Mouse (Mus musculus) embryonic fibroblast, embryonic 13.5 days (primary cell): ENCODE results near the gene Bcor. TPM values are rescaled to one million over a fixed set of nuclear protein-coding genes. Genes with fewer than 3 reads are reported as not detected.

Experiments used
- H3K27ac ChIP-seq: 2 replicates; pipeline ENCODE4 v1.5.1; 2012; ENCODE audit warnings: low read length, control low read depth, inconsistent platforms; ENCODE audit not compliant: insufficient read depth
- H3K4me1 ChIP-seq: 2 replicates; pipeline ENCODE4 v1.6.1; 2011; ENCODE audit warnings: low read length; ENCODE audit not compliant: control insufficient read depth, insufficient read depth
- H3K4me3 ChIP-seq: 2 replicates; pipeline ENCODE4 v1.5.1; 2011; ENCODE audit warnings: mild to moderate bottlenecking, control low read depth, low read length; ENCODE audit not compliant: insufficient read depth
- CTCF ChIP-seq: IDR thresholded peaks from 2 replicates; pipeline ENCODE4 v1.5.1; 2011; ENCODE audit warnings: mild to moderate bottlenecking, control low read depth, low read length, moderate library complexity, borderline replicate concordance; ENCODE audit not compliant: insufficient read depth
- POLR2A ChIP-seq: IDR thresholded peaks from 2 replicates; pipeline ENCODE4 v1.6.1; 2011; ENCODE audit warnings: low read depth, mild to moderate bottlenecking, control low read depth, low read length, moderate library complexity
- polyA plus RNA-seq: library from polyadenylated mRNA; stranded (reverse); fragments of >200 nt; gene quantifications from 2 replicates; pipeline ENCODE4 v1.2.4, GENCODE M21; 2011; ENCODE audit warnings: low read depth; ENCODE audit not compliant: missing spikeins, insufficient read length

Gene Bcor
- polyA plus RNA-seq, 1 experiment: 21.9 TPM

DNA sequence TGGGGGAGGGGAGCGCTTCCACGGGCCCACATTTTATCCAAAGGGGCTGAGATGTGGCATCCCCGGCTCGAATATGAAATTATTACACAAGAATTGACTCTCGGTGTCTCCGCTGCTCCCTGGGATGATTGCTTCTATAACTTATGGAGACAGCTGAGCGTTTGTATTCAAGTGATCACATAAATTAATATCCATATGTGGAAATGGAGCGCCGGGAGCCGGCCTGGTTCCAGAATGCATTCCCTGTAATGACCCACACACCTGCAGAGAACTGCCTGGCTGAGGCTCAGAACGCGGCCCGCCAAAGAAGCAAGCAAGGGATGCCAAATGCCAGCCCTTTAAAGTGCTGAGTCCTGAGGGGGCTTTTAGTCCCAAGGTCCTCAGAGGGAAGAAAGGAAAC, 170.7 kb downstream of the Bcor start:
- Histone ChIP-seq H3K27ac (no peak overlapping the region), H3K4me1 (no peaks in the 10 kb centered on the region), H3K4me3 (no peak overlapping the region)
- TF ChIP-seq CTCF (no peak), POLR2A (no peak)

DNA sequence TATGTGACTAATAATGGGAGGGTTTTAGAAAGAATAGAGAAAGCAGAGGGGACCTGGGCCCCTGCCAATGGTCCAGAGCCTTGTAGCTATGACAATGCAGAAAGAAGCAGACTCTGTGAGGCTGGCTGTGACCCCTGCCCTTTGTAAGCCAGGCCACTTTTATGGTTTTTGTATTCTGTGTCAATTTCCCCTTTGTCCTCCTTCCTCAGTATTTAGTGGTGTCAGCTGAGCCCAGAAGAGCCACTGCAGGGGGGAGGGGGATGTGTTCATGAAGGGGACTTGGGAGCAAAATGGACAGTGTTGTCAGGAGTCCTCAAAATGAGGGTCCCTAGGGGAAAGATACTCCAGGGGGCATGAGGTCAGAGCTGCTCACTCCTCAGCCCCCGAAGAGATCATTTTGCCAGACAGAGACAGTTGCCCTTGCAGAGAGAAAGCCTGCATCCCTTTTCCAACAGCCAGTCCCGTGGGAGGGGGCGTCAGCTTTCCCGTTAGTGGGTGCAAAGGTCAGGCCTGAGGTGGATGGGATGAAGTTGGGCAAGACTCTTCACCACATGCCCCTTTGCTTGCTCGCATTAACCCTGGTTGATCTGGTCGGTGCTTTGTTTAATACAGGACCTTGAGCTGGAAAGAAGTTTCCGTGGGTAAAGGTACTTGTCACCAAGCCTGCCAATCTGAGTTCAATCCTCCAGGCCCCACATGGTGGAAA, 171.8 kb downstream of the Bcor start:
- Histone ChIP-seq H3K4me1 (no peaks in the 10 kb centered on the region), H3K4me3 (no peak overlapping the region), H3K27ac (no peak overlapping the region)
- TF ChIP-seq CTCF (no peak), POLR2A (no peak)

DNA sequence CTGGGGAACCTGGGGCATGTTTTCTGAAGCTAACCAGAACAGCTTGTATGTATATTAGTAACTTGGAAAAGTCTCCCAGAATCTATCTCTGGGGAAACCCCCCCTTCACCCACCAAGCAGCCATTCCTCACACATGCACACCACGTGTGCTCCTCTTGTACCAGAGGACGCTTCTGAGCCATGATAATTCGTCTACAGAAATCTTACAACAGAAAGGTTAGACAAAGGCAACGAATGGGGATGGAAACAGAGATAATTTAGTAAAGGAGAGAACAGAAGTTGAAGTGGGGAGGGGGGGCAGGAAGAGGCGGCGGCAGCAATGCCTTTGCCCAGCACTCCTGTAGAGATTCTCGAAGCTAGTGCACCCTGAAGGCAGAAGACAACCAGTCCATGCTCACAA, 172.6 kb downstream of the Bcor start:
- no peak overlapping the region for H3K4me3 ChIP-seq
- TF ChIP-seq CTCF (no peak), POLR2A (no peak)

More for the DNA sequence above, 172.6 kb downstream of the Bcor start:
- Histone ChIP-seq H3K27ac (no peak overlapping the region), H3K4me1 (no peaks in the 10 kb centered on the region)
